In genomic region chr9:56151745-56152481, GRCm38 (mm10) we compare ENCODE assay signal across 10 mouse cellular contexts. TPM values are rescaled to one million over a fixed set of nuclear protein-coding genes. Genes with fewer than 3 reads are reported as not detected.
DNase-seq lines count a peak whose midpoint lies in the region; ATAC-seq and TF ChIP-seq lines count a peak whose summit lies in the region.
"Had no signal": no experiment of that assay in that cellular context is flagged by ENCODE, and none has a peak within 500 bp of the region (broad histone marks: within the 10 kb centered on the region; RNA-seq: fewer than 3 reads in every experiment).

No protein-coding gene starts in this region.

- peak; percentile 27 for DNase-seq in cerebellum, adult 9-11 months
- no peak for DNase-seq in cerebellum, adult 8-10 months
- peak; percentile 41 for DNase-seq in 3T3-L1 (ENCODE audit: low read depth, low spot score)
- peak; percentile 24 for DNase-seq in forebrain, postnatal 0 days
- DNase-seq in kidney, adult 8-10 months, result peak; percentile 69 to 76
- DNase-seq in midbrain, postnatal 0 days (ENCODE audit: low spot score), result peak; percentile 54
- no peak for DNase-seq in testis, postnatal 14 days (ENCODE audit: low spot score)

- H3K36me3 ChIP-seq in forebrain, postnatal 0 days (ENCODE audit: insufficient read depth), result peaks cover under 1% of the 10 kb centered on the region; the same call in 1 of the 2 replicates
- H3K36me3 ChIP-seq in midbrain, postnatal 0 days (ENCODE audit: insufficient read depth, low read length), result peaks cover 4% of the 10 kb centered on the region; the same call in 1 of the 2 replicates
- H3K36me3 ChIP-seq: liver, embryonic 15.5 days had no signal

- H3K27ac ChIP-seq in forebrain, postnatal 0 days (ENCODE audit: low read depth, low read length), result peak overlapping the region; percentile 45
- no peak overlapping the region; the same call in 1 of the 2 replicates for H3K27ac ChIP-seq in midbrain, postnatal 0 days (ENCODE audit: low read depth, low read length)
- H3K27ac ChIP-seq: liver, embryonic 15.5 days had no signal

- no peak for TF ChIP-seq CTCF in forebrain, postnatal 0 days (IDR thresholded peaks at IDR 0.05; ENCODE audit: low read depth)
- TF ChIP-seq CTCF in midbrain, postnatal 0 days (IDR thresholded peaks at IDR 0.05), result no peak

- no peaks in the 10 kb centered on the region for H3K27me3 ChIP-seq in forebrain, postnatal 0 days (ENCODE audit: insufficient read depth, low read length)
- no peaks in the 10 kb centered on the region for H3K27me3 ChIP-seq in midbrain, postnatal 0 days (ENCODE audit: insufficient read depth, low read length)
- H3K27me3 ChIP-seq: liver, embryonic 15.5 days had no signal

- 0 out of 2 replicates have a peak overlapping the region, but pooled peaks have one; percentile 1 for H3K4me2 ChIP-seq in forebrain, postnatal 0 days (ENCODE audit: low read depth)
- H3K4me2 ChIP-seq in midbrain, postnatal 0 days (ENCODE audit: low read depth, low read length, poor library complexity, severe bottlenecking), result no peak overlapping the region
- H3K4me2 ChIP-seq: liver, embryonic 15.5 days had no signal

- H3K4me1 ChIP-seq in forebrain, postnatal 0 days (ENCODE audit: insufficient read depth), result no peaks in the 10 kb centered on the region
- H3K4me1 ChIP-seq in midbrain, postnatal 0 days (ENCODE audit: insufficient read depth, low read length), result peaks cover 3% of the 10 kb centered on the region; the same call in 1 of the 2 replicates
- H3K4me1 ChIP-seq: liver, embryonic 15.5 days had no signal

- 20% methylated on average over 7 of the region's 7 CpGs for WGBS in forebrain, postnatal 0 days
- 37% methylated on average over 7 of the region's 7 CpGs for WGBS in midbrain, postnatal 0 days

- H3K4me3 ChIP-seq in forebrain, postnatal 0 days (ENCODE audit: low read depth, low read length), result no peak overlapping the region
- H3K4me3 ChIP-seq in midbrain, postnatal 0 days (ENCODE audit: low read depth, low read length), result no peak overlapping the region
- H3K4me3 ChIP-seq: erythroblast, embryonic 14.5 days; liver, embryonic 15.5 days had no signal

- no peak overlapping the region for H3K9ac ChIP-seq in forebrain, postnatal 0 days
- no peak overlapping the region for H3K9ac ChIP-seq in midbrain, postnatal 0 days (replicated peaks; ENCODE audit: low read length, poor library complexity, severe bottlenecking)
- H3K9ac ChIP-seq: liver, embryonic 15.5 days had no signal

- H3K9me3 ChIP-seq in forebrain, postnatal 0 days (ENCODE audit: low read length), result no peaks in the 10 kb centered on the region
- no peaks in the 10 kb centered on the region for H3K9me3 ChIP-seq in midbrain, postnatal 0 days (ENCODE audit: low read length)
- H3K9me3 ChIP-seq: liver, embryonic 15.5 days had no signal

- ATAC-seq in forebrain, postnatal 0 days, result peak; percentile 63
- ATAC-seq in midbrain, postnatal 0 days (ENCODE audit: low FRiP score), result no peak
- no peak for ATAC-seq in erythroblast, adult 5-6 weeks (replicated peaks; ENCODE audit: low FRiP score, poor library complexity, severe bottlenecking)

RNA-seq across cellular contexts. Expression of gene Tspan3, which starts 13.4 kb away (rescaled TPM):
- total RNA-seq in forebrain, postnatal 0 days (2014; rRNA removed), result 414 and 430 TPM in 2 replicates
- 642 and 649 TPM in 2 replicates for polyA plus RNA-seq in forebrain, postnatal 0 days (2015; fragmentation: Nextera tagmentation; extraction: Ambion mirVana)
- total RNA-seq in midbrain, postnatal 0 days (2014; rRNA removed), result 452 and 511 TPM in 2 replicates
- polyA plus RNA-seq in midbrain, postnatal 0 days (2015; fragmentation: Nextera tagmentation; extraction: Ambion mirVana), result 674 and 710 TPM in 2 replicates
- 6.9 and 11.1 TPM in 2 replicates for total RNA-seq in erythroblast, adult 5-6 weeks (2015; ENCODE audit: low replicate concordance)
- total RNA-seq in erythroblast, adult 5-6 weeks (2017; ENCODE audit: low replicate concordance), result 4.2 and 18.2 TPM in 2 replicates

Comparison
In these comparisons a context has a peak if more than half of its experiments do, and no peak if none do; other contexts are left out.
1. DNase-seq: peak in cerebellum, adult 9-11 months (single experiment), 3T3-L1 (single experiment), forebrain, postnatal 0 days (single experiment), kidney, adult 8-10 months (2 of 2) and midbrain, postnatal 0 days (single experiment); none in cerebellum, adult 8-10 months (single experiment) and testis, postnatal 14 days (single experiment).
2. RNA of gene Tspan3, which starts 13.4 kb away (total RNA-seq): 452 to 511 TPM in midbrain, postnatal 0 days and 414 to 430 TPM in forebrain, postnatal 0 days; 4.2 to 18.2 TPM in erythroblast, adult 5-6 weeks; every median in the first group is over 10 times any median in the second.